Mouse (Mus musculus) forebrain, embryonic 13.5 days (tissue): ENCODE results near the gene Tex22. TPM values are rescaled to one million over a fixed set of nuclear protein-coding genes. Genes with fewer than 3 reads are reported as not detected.
A peak's percentile ranks its signal among the peaks of the same experiment; 100 is the strongest.

ENCODE experiments used
- ATAC-seq: fragments of 200-750 bp; cut with Nextera tagmentation; 2 replicates; pipeline ENCODE4 v1.8.0; 2017
- H3K27ac ChIP-seq: fragments of 300-500 bp; sonication (generic); 2 replicates; pipeline ENCODE4 v1.5.1; 2015; ENCODE audit warnings: inconsistent platforms, mild to moderate bottlenecking, moderate library complexity
- H3K27me3 ChIP-seq: fragments of 300-500 bp; sonication (generic); 2 replicates; pipeline ENCODE4 v1.6.1; 2015; ENCODE audit warnings: mild to moderate bottlenecking, inconsistent platforms
- H3K36me3 ChIP-seq: fragments of 300-500 bp; sonication (generic); 2 replicates; pipeline ENCODE4 v1.6.1; 2015; ENCODE audit warnings: mild to moderate bottlenecking, inconsistent platforms; ENCODE audit not compliant: poor library complexity, severe bottlenecking
- H3K4me1 ChIP-seq: fragments of 300-500 bp; sonication (generic); 2 replicates; pipeline ENCODE4 v1.6.1; 2015; ENCODE audit warnings: inconsistent platforms
- H3K4me2 ChIP-seq: fragments of 300-500 bp; sonication (generic); 2 replicates; pipeline ENCODE4 v1.6.1; 2015; ENCODE audit warnings: inconsistent platforms, mild to moderate bottlenecking, moderate library complexity
- H3K4me3 ChIP-seq: fragments of 300-500 bp; sonication (generic); 2 replicates; pipeline ENCODE4 v1.5.1; 2015; ENCODE audit warnings: mild to moderate bottlenecking, inconsistent platforms
- H3K9ac ChIP-seq: fragments of 300-500 bp; sonication (generic); 2 replicates; pipeline ENCODE4 v1.6.1; 2015; ENCODE audit warnings: mild to moderate bottlenecking, inconsistent platforms
- H3K9me3 ChIP-seq: fragments of 300-500 bp; sonication (generic); replicated peaks from 2 replicates; pipeline ENCODE4 v1.6.1; 2016; ENCODE audit warnings: inconsistent platforms
- WGBS: fragments of 180-500 bp; shearing (Covaris S2); methylation state at CpG from one replicate; pipeline ENCODE4 v1.1.7; 2015; 5-methylcytosine and 5-hydroxymethylcytosine counted together
- microRNA-seq: library from miRNA; unstranded; fragments of <30 nt; microRNA quantifications from one replicate; pipeline ENCODE4, GENCODE M21; 2016
- polyA plus RNA-seq: library from polyadenylated mRNA; unstranded; fragments of >200 nt; fragmentation: Nextera tagmentation; extraction: Ambion mirVana; gene quantifications from 2 replicates; pipeline ENCODE4 v1.2.1, GENCODE M21; 2015

Tex22 gene
- polyA plus RNA-seq, 1 experiment from 2014 or later: not detected

- Histone ChIP-seq H3K4me1 (peaks cover 8% of the 10 kb centered on the region), H3K36me3 (peaks cover 99% of the 10 kb centered on the region), H3K4me2 (no peak overlapping the region), H3K9me3 (no peaks in the 10 kb centered on the region), H3K4me3 (no peak overlapping the region), H3K27ac (no peak overlapping the region), H3K9ac (no peak overlapping the region), H3K27me3 (no peaks in the 10 kb centered on the region)
- WGBS: 82% methylated on average over 5 of the region's 5 CpGs
- no peak for ATAC-seq
Observed at GRCm38 (mm10) chr12:113133861-113134403, 59.6 kb downstream of the Tex22 start.

DNA sequence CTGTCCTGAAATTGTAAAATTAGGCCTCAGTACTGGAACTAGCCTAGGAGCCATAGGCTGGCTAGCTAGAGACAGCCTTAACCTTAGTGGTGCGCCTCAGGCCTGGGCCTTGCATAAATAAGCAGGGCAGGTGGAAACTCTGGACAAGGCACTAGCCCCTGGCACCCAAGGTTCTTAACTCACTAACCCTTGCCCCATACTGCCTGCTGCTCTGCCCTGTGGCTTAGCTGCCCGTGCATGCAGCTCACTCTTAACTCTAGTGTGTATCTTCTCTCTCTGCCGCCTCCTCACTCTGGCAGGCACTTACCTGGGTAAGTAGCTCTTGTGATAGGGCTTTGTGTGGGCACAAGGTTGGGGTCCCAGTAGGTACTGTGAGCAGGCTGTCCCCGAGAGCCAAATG, 60.2 kb downstream of the Tex22 start:
- Histone ChIP-seq H3K27me3 (no peaks in the 10 kb centered on the region), H3K4me1 (peaks cover 13% of the 10 kb centered on the region), H3K4me3 (no peak overlapping the region), H3K36me3 (peaks cover 93% of the 10 kb centered on the region), H3K9ac (no peak overlapping the region), H3K9me3 (no peaks in the 10 kb centered on the region), H3K27ac (no peak overlapping the region), H3K4me2 (no peak overlapping the region)
- no peak for ATAC-seq
- WGBS: 92% methylated on average over 4 of the region's 4 CpGs

DNA sequence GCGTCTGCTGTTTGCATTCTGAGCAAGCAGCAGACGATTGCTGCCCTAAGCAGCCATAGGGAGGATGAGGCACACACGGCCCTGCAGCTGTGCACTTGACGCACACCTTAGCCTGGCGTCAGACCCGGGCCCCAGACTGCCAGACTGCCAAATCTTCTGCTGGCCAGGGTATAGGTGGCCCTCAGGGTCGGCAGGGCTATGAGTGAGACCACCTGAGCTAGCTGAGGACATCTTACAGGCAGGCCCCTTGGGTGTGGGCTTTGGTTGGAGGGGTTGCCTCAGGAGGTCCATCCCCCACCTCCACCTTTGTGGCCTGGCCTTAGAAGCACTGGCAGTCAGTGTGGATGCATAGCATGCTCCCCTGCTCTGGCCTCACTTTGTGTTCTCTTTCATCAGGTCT, 61.1 kb downstream of the Tex22 start:
- H3K9me3 ChIP-seq: no peaks in the 10 kb centered on the region
- H3K27ac ChIP-seq: no peak overlapping the region
- no peak overlapping the region for H3K4me3 ChIP-seq
- no peak overlapping the region for H3K4me2 ChIP-seq
- H3K36me3 ChIP-seq: peaks cover 84% of the 10 kb centered on the region
- no peak overlapping the region for H3K9ac ChIP-seq
- H3K4me1 ChIP-seq: peaks cover 17% of the 10 kb centered on the region
- WGBS: 86% methylated on average over 7 of the region's 7 CpGs
- H3K27me3 ChIP-seq: no peaks in the 10 kb centered on the region
- no peak for ATAC-seq

- Histone ChIP-seq H3K4me1 (peaks cover 27% of the 10 kb centered on the region), H3K9ac (no peak overlapping the region), H3K27ac (no peak overlapping the region), H3K4me3 (no peak overlapping the region), H3K9me3 (no peaks in the 10 kb centered on the region), H3K27me3 (no peaks in the 10 kb centered on the region), H3K36me3 (peaks cover 72% of the 10 kb centered on the region), H3K4me2 (no peak overlapping the region)
- no peak for ATAC-seq
- 83% methylated on average over 17 of the region's 17 CpGs for WGBS
Observed at GRCm38 (mm10) chr12:113136492-113137020, 62.3 kb downstream of the Tex22 start.

DNA sequence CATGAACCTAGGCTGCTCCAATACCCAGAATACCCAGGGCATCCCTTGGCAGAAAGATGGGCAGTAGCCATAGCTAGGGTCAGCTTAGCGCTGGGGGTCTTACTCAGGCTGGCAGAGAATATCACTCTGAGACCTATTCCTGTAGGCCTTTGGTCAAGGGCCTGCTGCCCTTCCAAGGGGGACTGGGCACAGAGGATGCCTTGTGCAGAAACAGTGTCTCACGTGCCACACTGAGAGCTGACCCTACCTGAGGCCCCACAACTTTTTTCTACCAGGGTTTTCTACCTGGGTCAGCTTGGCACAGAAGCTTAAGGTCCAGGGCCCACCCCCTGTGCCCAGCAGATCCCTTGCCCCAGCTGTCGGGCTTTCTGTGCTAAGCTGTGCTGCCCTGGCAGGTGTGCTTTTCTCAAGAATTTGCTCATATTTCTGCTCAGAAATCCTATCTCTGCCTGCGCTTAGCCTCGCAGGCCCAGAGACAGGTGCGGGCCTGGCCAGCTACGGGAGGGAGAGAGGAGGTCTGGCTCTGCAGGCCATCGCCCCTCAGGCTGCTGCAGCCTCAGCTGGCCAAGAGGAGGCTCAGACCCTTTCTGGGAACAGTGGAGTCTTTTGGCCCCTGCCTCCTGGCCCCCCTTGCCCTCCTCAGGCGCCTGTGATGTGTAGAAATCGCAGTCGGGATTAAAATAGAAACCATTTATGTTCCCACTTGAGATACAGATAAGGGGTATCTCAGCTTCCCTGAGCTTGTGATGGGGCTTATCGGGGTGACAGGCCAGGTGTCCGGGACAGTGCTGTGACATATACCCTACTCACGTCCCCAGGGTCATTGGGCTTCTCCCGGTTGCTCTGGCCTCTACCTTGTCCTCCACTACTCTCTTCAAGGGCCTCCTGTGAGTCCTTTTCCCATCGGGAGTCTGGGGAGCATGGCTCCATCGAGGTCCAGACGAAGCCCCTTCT, 63.2 kb downstream of the Tex22 start:
- Histone ChIP-seq H3K4me3 (no peak overlapping the region), H3K27me3 (no peaks in the 10 kb centered on the region), H3K9me3 (no peaks in the 10 kb centered on the region), H3K9ac (no peak overlapping the region), H3K27ac (peak overlapping the region; percentile 25; the same call in 1 of the 2 replicates), H3K4me2 (no peak overlapping the region), H3K4me1 (peaks cover 37% of the 10 kb centered on the region), H3K36me3 (peaks cover 63% of the 10 kb centered on the region)
- no peak for ATAC-seq
- 92% methylated on average over 18 of the region's 18 CpGs for WGBS

DNA sequence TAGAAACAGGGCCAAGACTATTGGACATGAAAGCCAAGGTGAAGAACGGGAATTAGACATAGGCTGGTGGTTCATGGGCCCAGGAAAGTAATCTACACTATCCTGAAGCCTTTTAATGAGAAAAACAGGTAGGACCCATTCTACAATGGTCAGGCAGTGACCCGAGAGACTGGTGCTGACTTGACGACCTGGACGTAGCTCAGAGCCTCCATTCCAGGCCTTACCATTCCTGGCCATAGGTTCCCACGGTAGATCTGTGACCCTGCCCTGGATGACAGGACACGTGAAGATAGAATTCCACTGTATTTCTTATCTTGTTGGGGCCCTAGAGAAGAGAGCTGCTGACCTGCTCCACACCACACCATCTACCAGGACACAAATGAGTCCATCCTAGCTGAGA, 64.0 kb downstream of the Tex22 start:
- WGBS: 79% methylated on average over 6 of the region's 6 CpGs
- H3K9ac ChIP-seq: 0 out of 2 replicates have a peak overlapping the region, but pooled peaks have one; percentile 82
- no peaks in the 10 kb centered on the region for H3K27me3 ChIP-seq
- no peak overlapping the region for H3K4me2 ChIP-seq
- H3K27ac ChIP-seq: peak overlapping the region; percentile 91
- peaks cover 57% of the 10 kb centered on the region for H3K36me3 ChIP-seq
- H3K9me3 ChIP-seq: no peaks in the 10 kb centered on the region
- peaks cover 45% of the 10 kb centered on the region for H3K4me1 ChIP-seq
- ATAC-seq: no peak
- H3K4me3 ChIP-seq: no peak overlapping the region

Small RNAs within 50 kb of the gene (microRNA-seq; reads per million reads assigned to microRNA genes)
- gene Gm44471: not detected

Other genes with a start within 250 kb of the Tex22 start
- gene Cdca4, start 245.1 kb upstream of the Tex22 start, polyA plus RNA-seq: 123 and 134 TPM in 2 replicates
- not detected in 2 replicates for gene Gpr132, start 206.3 kb upstream of the Tex22 start, polyA plus RNA-seq
- 4.1 TPM in 2 replicates for gene Jag2, start 144.7 kb upstream of the Tex22 start, polyA plus RNA-seq
- gene Nudt14, start 132.4 kb upstream of the Tex22 start, polyA plus RNA-seq: 57.1 and 61.2 TPM in 2 replicates
- gene Btbd6, start 98.0 kb upstream of the Tex22 start, polyA plus RNA-seq: 30.3 and 32.7 TPM in 2 replicates
- 62.5 and 68.8 TPM in 2 replicates for gene Brf1, start 73.8 kb upstream of the Tex22 start, polyA plus RNA-seq
- 17.4 and 20.9 TPM in 2 replicates for gene Pacs2, start 60.0 kb upstream of the Tex22 start, polyA plus RNA-seq
- 19.5 and 20.2 TPM in 2 replicates for gene Mta1, start 23.8 kb downstream of the Tex22 start, polyA plus RNA-seq
- gene Crip2, start 65.7 kb downstream of the Tex22 start, polyA plus RNA-seq: 314 and 328 TPM in 2 replicates
- 35.9 and 40.0 TPM in 2 replicates for gene Crip1, start 71.8 kb downstream of the Tex22 start, polyA plus RNA-seq
- gene Tedc1, start 81.9 kb downstream of the Tex22 start, polyA plus RNA-seq: 32.2 and 41.2 TPM in 2 replicates
- 23.9 and 27.8 TPM in 2 replicates for gene Tmem121, start 111.4 kb downstream of the Tex22 start, polyA plus RNA-seq